Mouse (Mus musculus): Measurements from ENCODE around the gene Selenoo. TPM values are rescaled to one million over a fixed set of nuclear protein-coding genes. Genes with fewer than 3 reads are reported as not detected.

Selenoo gene
- total RNA-seq, 4 experiments from 2014 or later, result 15.0 to 16.6 (median 15.8) TPM

- DNase-seq (ENCODE audit: low spot score), result no peak
These were observed 37.7 kb downstream of the Selenoo start for GRCm38 (mm10) chr15:89126622-89127021.

- no peak for DNase-seq (ENCODE audit: low spot score)
These were observed 38.6 kb downstream of the Selenoo start for GRCm38 (mm10) chr15:89127364-89127940.

GRCm38 (mm10) chr15:89128382-89129350 lies 39.8 kb downstream of the Selenoo start, which contains the start of gene Hdac10:
Gene Hdac10 (minus strand): TSS chr15:89128700.
- peak; percentile 91 for DNase-seq (ENCODE audit: low spot score)

GRCm38 (mm10) chr15:89130245-89130644 lies 41.4 kb downstream of the Selenoo start:
- no peak for DNase-seq (ENCODE audit: low spot score)

GRCm38 (mm10) chr15:89131316-89131715 lies 42.4 kb downstream of the Selenoo start:
- DNase-seq (ENCODE audit: low spot score), result no peak

- no peak for DNase-seq (ENCODE audit: low spot score)
These were observed 47.7 kb downstream of the Selenoo start for GRCm38 (mm10) chr15:89136461-89137155.

- DNase-seq (ENCODE audit: low spot score), result no peak
These were observed 48.6 kb downstream of the Selenoo start for GRCm38 (mm10) chr15:89137378-89138045.

- DNase-seq (ENCODE audit: low spot score), result no peak
These were observed 49.1 kb downstream of the Selenoo start for GRCm38 (mm10) chr15:89138046-89138405.

- no peak for DNase-seq (ENCODE audit: low spot score)
These were observed 49.6 kb downstream of the Selenoo start for GRCm38 (mm10) chr15:89138531-89138930.

- DNase-seq (ENCODE audit: low spot score), result peak; percentile 72
These were observed 51.3 kb downstream of the Selenoo start for GRCm38 (mm10) chr15:89140048-89140658.

GRCm38 (mm10) chr15:89140659-89141252 lies 51.9 kb downstream of the Selenoo start, which contains the start of gene Mapk12:
Gene Mapk12 (minus strand): TSS chr15:89140703.
- peak; percentile 72 for DNase-seq (ENCODE audit: low spot score)

GRCm38 (mm10) chr15:89141443-89141842 lies 52.6 kb downstream of the Selenoo start:
- DNase-seq (ENCODE audit: low spot score), result no peak

GRCm38 (mm10) chr15:89141905-89142304 lies 53.0 kb downstream of the Selenoo start:
- peak; percentile 61 for DNase-seq (ENCODE audit: low spot score)

GRCm38 (mm10) chr15:89143134-89143533 lies 54.2 kb downstream of the Selenoo start:
- DNase-seq (ENCODE audit: low spot score), result no peak

- DNase-seq (ENCODE audit: low spot score), result no peak
These were observed 56.1 kb downstream of the Selenoo start for GRCm38 (mm10) chr15:89144965-89145364.

- DNase-seq (ENCODE audit: low spot score), result no peak
These were observed 57.0 kb downstream of the Selenoo start for GRCm38 (mm10) chr15:89145813-89146350.

GRCm38 (mm10) chr15:89146537-89146936 lies 57.7 kb downstream of the Selenoo start:
- no peak for DNase-seq (ENCODE audit: low spot score)

GRCm38 (mm10) chr15:89147024-89147423 lies 58.1 kb downstream of the Selenoo start:
- DNase-seq (ENCODE audit: low spot score), result no peak

- DNase-seq (ENCODE audit: low spot score), result no peak
These were observed 58.6 kb downstream of the Selenoo start for GRCm38 (mm10) chr15:89147456-89147855.

GRCm38 (mm10) chr15:89147895-89148294 lies 59.0 kb downstream of the Selenoo start:
- DNase-seq (ENCODE audit: low spot score), result no peak
